Mouse (Mus musculus) E14TG2a.4 (cell line): Measurements from ENCODE around the gene Sec61a1.

Source experiments
- CTCF ChIP-seq: conservative IDR thresholded peaks from 2 replicates; pipeline ENCODE4 v1.5.1; 2014; ENCODE audit warnings: low read length
- NANOG ChIP-seq: IDR thresholded peaks from 2 replicates; pipeline ENCODE4 v1.6.1; 2014; ENCODE audit warnings: borderline replicate concordance, low read length, mixed read lengths

DNA sequence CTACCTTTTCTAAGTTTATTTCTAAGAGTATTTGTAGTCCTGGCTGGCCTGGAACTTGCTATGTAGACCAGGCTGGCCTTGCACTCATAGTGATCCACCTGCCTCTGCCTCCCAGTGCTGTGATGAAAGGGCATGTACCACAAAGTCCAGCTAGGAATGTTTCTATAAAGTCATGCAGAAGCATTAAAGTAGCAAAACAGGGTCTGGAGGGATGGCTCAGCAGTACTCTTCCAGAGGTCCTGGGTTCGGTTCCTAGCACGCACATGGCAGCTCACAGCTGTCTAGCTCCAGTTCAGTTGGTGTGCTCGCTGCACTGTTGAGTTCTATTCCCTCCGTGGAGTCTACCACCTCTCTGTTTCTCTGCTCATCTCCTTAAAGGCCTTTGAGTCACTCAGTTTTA is 41.5 kb upstream of the Sec61a1 start:
- TF ChIP-seq CTCF (no peak), NANOG (no peak)
